Mouse (Mus musculus) limb, embryonic 13.5 days (tissue): ENCODE measurements at regions not wholly inside any gene's neighbourhood (a gene's known extent, or its start where the extent isn't known, plus 50 kb on each side); places are given as distances from the start of the nearest gene placed in this dataset.

ENCODE experiments used
- ATAC-seq: fragments of 200-750 bp; cut with Nextera tagmentation; 2 replicates; pipeline ENCODE4 v1.8.0; 2017; ENCODE audit warnings: low read depth, moderate number of reproducible peaks, moderate TSS enrichment; ENCODE audit not compliant: low FRiP score
- H3K27ac ChIP-seq: fragments of 300-500 bp; sonication (generic); 2 replicates; pipeline ENCODE4 v1.5.1; 2015; ENCODE audit warnings: inconsistent platforms, mild to moderate bottlenecking, moderate library complexity
- H3K27me3 ChIP-seq: fragments of 300-500 bp; sonication (generic); 2 replicates; pipeline ENCODE4 v1.6.1; 2015; ENCODE audit warnings: mild to moderate bottlenecking, inconsistent platforms
- H3K36me3 ChIP-seq: fragments of 300-500 bp; sonication (generic); 2 replicates; pipeline ENCODE4 v1.6.1; 2015; ENCODE audit warnings: inconsistent platforms, mild to moderate bottlenecking, moderate library complexity
- H3K4me1 ChIP-seq: fragments of 300-500 bp; sonication (generic); 2 replicates; pipeline ENCODE4 v1.6.1; 2015; ENCODE audit warnings: inconsistent platforms
- H3K4me2 ChIP-seq: fragments of 300-500 bp; sonication (generic); replicated peaks from 2 replicates; pipeline ENCODE4 v1.6.1; 2015; ENCODE audit warnings: inconsistent platforms, mild to moderate bottlenecking, moderate library complexity
- H3K4me3 ChIP-seq: fragments of 300-500 bp; sonication (generic); 2 replicates; pipeline ENCODE4 v1.5.1; 2015; ENCODE audit warnings: moderate library complexity, mild to moderate bottlenecking, inconsistent platforms
- H3K9ac ChIP-seq: fragments of 300-500 bp; sonication (generic); 2 replicates; pipeline ENCODE4 v1.6.1; 2015; ENCODE audit warnings: mild to moderate bottlenecking, inconsistent platforms
- H3K9me3 ChIP-seq: fragments of 300-500 bp; sonication (generic); 2 replicates; pipeline ENCODE4 v1.6.1; 2016; ENCODE audit warnings: inconsistent platforms
- WGBS: fragments of 180-500 bp; shearing (Covaris S2); methylation state at CpG from one replicate; pipeline ENCODE4 v1.1.7; 2015; 5-methylcytosine and 5-hydroxymethylcytosine counted together

DNA sequence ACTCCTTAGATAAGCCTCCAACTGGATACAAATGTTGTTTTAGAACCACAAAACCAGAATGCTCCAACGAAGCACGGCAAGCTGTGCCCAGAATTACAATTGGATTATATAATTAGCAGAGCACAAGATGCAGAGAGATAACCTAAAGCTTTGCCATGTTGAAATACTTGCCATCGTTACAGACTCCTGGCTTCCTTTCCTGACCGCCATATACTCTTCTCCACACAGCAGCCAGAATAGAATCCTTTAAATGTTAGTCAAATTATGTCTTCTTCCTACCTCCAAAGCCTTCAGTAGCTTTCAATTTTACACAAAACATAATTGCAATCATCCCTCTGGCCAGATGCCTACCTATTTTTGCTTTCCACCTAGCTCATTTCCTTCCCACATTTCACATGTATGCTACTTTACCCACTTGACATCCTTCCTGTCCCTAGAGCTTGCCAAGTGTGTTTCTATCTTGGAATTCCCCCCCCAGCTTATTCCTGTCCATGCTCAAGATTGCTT is 52.8 kb upstream of the G2e3 start:
- H3K27me3 ChIP-seq = no peaks in the 10 kb centered on the region
- H3K4me3 ChIP-seq = no peak overlapping the region
- WGBS = 84% methylated on average over 4 of the region's 4 CpGs
- no peaks in the 10 kb centered on the region for H3K36me3 ChIP-seq
- H3K9ac ChIP-seq = no peak overlapping the region
- H3K4me2 ChIP-seq = no peak overlapping the region
- H3K9me3 ChIP-seq = no peaks in the 10 kb centered on the region
- H3K4me1 ChIP-seq = no peaks in the 10 kb centered on the region
- no peak for ATAC-seq
- H3K27ac ChIP-seq = no peak overlapping the region

DNA sequence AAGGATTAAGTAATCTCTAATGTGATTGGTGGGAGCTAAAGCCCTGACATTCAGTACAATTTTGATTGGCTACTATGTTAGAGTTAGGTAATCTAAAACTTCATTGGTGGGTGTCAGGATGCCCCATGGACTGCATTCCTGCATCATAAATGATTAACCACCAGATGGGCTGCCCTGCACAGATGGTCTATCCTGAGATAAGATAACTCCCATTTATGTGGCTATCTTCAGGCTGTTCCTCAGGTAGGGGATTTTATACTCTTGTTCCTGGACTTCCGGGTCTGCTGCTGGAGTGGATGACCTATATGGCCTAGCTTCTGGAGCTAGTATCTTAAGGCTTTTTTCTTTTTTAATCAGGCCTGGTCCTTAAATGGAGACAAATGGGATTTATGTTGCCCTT is 69.5 kb upstream of the G2e3 start:
- no peak overlapping the region for H3K9ac ChIP-seq
- H3K27ac ChIP-seq = no peak overlapping the region
- WGBS = 86% methylated on average over 1 of the region's 1 CpGs
- H3K4me1 ChIP-seq = no peaks in the 10 kb centered on the region
- H3K4me2 ChIP-seq = no peak overlapping the region
- H3K36me3 ChIP-seq = no peaks in the 10 kb centered on the region
- no peak overlapping the region for H3K4me3 ChIP-seq
- no peaks in the 10 kb centered on the region for H3K27me3 ChIP-seq
- no peak for ATAC-seq
- H3K9me3 ChIP-seq = no peaks in the 10 kb centered on the region

DNA sequence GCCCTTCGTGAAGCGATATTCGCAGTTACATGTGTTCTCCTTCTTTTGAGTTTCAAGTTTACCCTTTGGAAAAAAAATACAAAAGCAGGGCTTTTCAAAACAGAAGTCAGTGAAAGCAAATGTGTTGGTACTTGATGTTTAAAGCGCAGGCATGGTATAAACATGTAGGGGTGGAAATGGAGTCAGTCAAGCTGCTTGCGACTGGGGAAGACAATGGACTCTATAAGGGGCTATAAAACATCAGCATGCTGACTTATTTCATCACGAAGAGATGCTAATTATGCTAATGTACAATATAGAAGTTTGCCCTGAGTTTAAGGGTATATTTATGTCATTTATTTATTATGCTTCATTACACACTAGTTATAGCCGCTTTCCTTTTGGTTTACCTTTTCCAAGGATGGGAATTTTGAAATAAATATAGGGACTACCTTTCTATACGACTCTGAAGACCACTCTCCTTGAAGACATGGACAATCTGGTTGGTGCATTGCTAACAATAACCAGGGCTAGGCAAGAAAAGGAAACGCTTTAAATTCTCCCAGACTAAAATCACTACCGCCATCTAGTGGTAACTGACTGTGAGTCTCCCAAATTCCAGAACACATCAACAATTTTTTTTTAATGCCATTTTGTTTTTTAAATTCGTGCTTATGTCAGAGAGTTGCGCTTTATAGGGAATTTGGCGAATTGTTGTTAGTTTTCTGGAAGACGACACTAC is 71.9 kb upstream of the G2e3 start:
- Histone ChIP-seq H3K4me3 (no peak overlapping the region), H3K4me1 (no peaks in the 10 kb centered on the region), H3K9me3 (no peaks in the 10 kb centered on the region), H3K27me3 (no peaks in the 10 kb centered on the region), H3K4me2 (no peak overlapping the region), H3K27ac (no peak overlapping the region), H3K36me3 (no peaks in the 10 kb centered on the region), H3K9ac (no peak overlapping the region)
- no peak for ATAC-seq
- WGBS = 52% methylated on average over 14 of the region's 14 CpGs

DNA sequence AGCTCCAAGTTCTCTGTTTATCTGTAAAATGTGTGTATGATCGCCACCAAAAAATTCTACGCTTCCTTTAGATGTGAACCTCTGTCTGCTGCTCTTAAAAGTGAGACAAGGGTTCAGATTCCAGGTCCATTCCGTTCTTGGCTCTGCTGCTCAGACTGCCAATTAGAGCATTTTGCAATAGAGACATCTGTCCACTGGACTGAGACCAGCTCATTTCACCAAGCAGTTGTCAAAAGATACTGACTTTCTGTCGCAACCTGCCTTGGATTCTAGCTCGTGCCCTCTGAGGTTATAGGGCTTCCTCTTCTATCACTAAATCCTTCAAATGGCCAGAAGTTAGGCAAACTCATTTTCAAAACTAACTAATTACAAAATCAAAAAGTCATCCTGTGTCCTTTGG is 74.4 kb upstream of the G2e3 start:
- no peak for ATAC-seq
- Histone ChIP-seq H3K9ac (no peak overlapping the region), H3K27ac (no peak overlapping the region), H3K36me3 (no peaks in the 10 kb centered on the region), H3K27me3 (no peaks in the 10 kb centered on the region), H3K4me1 (no peaks in the 10 kb centered on the region), H3K4me2 (no peak overlapping the region), H3K9me3 (no peaks in the 10 kb centered on the region), H3K4me3 (no peak overlapping the region)
- 85% methylated on average over 5 of the region's 5 CpGs for WGBS

DNA sequence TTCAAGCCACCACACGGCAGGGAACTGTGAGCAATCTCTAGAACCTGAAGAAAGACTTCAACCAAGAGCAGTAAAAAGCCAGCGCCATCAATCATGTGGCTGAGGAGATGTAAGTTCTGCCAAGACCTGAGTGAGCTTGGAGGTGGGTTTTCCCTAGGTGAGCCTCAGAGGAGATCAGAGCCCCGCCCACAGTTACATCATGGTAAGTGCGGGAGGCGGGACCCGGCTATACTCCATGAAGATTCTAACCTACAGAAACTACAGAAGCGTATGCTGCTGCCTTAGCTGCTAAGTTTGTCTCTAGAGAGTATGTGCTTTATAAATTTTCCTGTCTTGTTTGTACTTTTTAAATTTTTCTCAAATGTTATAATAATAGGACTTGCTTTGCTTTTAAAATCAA is 105.0 kb upstream of the G2e3 start:
- Histone ChIP-seq H3K4me1 (no peaks in the 10 kb centered on the region), H3K4me3 (no peak overlapping the region), H3K9ac (no peak overlapping the region), H3K9me3 (no peaks in the 10 kb centered on the region), H3K36me3 (no peaks in the 10 kb centered on the region), H3K27ac (no peak overlapping the region), H3K4me2 (no peak overlapping the region), H3K27me3 (no peaks in the 10 kb centered on the region)
- 74% methylated on average over 7 of the region's 7 CpGs for WGBS
- no peak for ATAC-seq

DNA sequence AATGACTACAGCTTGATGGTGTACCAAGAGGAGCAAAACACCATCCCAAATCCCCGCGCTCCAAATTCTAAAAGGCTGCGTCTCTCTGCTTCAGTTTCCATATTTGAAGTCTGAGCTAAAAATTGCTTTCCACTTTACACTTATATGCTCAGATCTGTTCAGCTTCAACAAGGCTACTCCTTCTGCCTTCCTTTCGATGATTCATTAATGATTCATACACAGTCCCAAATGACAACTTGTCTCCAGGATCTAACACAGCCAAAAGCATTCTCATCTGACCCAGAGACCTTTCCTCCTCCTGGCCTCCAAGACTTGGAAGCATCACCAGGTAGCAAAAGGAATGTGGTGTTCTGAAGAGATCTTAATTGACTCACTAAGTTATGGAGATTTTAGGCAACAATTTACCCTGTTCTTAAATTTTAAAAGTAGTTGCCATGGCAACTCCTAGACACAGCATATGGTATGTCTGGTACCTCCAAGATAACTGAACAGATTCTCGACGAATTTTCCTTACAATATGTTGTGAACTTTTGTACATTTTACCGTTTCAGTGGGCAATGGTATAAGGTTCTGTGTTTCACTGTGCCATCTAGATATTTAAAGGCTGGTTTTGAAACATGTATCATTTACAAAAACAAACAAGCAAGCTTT is 106.6 kb upstream of the G2e3 start:
- H3K4me1 ChIP-seq = no peaks in the 10 kb centered on the region
- H3K4me2 ChIP-seq = no peak overlapping the region
- ATAC-seq = no peak
- H3K4me3 ChIP-seq = no peak overlapping the region
- no peak overlapping the region for H3K9ac ChIP-seq
- no peak overlapping the region for H3K27ac ChIP-seq
- H3K27me3 ChIP-seq = no peaks in the 10 kb centered on the region
- WGBS = 90% methylated on average over 7 of the region's 7 CpGs
- no peaks in the 10 kb centered on the region for H3K36me3 ChIP-seq
- no peaks in the 10 kb centered on the region for H3K9me3 ChIP-seq

DNA sequence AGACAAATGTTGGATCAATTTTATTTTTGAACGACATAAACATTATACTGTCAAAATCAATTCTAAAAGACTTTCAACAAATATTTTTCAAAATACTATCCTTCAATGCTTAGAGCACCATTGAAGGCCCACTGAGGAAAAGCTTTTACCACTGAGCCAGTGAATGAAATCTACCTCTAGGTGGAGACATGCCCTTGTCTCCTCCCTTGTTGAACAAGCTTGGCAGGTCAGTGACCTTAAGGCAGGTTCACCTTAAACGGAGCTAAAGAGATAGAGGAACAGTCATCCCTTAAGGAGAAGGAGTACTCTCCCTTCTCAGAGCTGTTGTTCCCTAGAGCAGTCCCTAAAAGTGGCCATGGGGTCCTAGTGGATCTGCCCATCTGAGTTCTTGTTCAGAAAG is 136.2 kb upstream of the G2e3 start:
- Histone ChIP-seq H3K36me3 (no peaks in the 10 kb centered on the region), H3K27me3 (no peaks in the 10 kb centered on the region), H3K4me2 (no peak overlapping the region), H3K9me3 (no peaks in the 10 kb centered on the region), H3K27ac (no peak overlapping the region), H3K4me3 (no peak overlapping the region), H3K4me1 (no peaks in the 10 kb centered on the region), H3K9ac (no peak overlapping the region)
- no peak for ATAC-seq
- 44% methylated on average over 2 of the region's 2 CpGs for WGBS

DNA sequence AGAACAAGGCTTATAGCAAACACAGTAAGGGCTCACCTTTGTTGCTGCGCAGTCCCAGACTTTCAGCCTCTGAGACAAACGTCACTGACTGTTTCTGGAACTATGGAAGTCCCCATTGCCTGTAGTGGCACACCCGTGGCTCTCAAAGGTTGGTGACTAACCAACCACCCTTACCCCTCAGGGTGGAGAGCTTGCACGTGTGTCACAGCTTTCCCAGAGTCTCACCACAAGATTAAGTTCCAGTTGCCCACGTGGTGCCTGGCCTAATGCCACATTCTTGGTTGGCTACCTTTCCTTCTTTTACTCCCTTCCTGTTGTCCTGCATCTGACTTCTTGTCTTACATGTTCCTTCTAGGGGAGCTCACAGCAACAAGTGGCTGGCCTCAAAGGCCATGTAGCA is 151.6 kb upstream of the G2e3 start:
- H3K4me1 ChIP-seq = no peaks in the 10 kb centered on the region
- no peak overlapping the region for H3K4me3 ChIP-seq
- no peak overlapping the region for H3K27ac ChIP-seq
- H3K9me3 ChIP-seq = no peaks in the 10 kb centered on the region
- WGBS = 67% methylated on average over 5 of the region's 5 CpGs
- H3K4me2 ChIP-seq = no peak overlapping the region
- no peak for ATAC-seq
- H3K27me3 ChIP-seq = no peaks in the 10 kb centered on the region
- H3K36me3 ChIP-seq = no peaks in the 10 kb centered on the region
- H3K9ac ChIP-seq = no peak overlapping the region

DNA sequence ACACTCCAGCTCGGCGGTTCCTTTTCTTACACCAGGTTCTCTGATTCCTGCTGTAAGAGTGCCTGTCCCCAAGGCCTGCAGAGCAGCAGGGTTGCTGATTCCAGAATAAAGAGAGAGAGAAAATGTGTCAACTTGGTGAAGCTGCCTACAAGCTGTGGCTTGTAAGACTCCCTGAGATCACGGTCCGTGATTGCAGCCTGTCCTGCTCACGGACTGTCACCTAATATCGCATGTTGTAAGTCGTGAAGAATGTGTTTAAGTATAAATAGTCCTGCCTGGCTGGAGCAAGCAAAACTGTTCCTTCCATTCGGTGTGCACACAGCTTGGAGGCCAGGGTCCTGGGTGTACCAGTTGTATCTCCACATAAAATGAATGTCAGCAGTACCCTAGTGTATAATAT is 152.7 kb upstream of the G2e3 start:
- Histone ChIP-seq H3K4me1 (no peaks in the 10 kb centered on the region), H3K27me3 (no peaks in the 10 kb centered on the region)
- ATAC-seq = no peak

DNA sequence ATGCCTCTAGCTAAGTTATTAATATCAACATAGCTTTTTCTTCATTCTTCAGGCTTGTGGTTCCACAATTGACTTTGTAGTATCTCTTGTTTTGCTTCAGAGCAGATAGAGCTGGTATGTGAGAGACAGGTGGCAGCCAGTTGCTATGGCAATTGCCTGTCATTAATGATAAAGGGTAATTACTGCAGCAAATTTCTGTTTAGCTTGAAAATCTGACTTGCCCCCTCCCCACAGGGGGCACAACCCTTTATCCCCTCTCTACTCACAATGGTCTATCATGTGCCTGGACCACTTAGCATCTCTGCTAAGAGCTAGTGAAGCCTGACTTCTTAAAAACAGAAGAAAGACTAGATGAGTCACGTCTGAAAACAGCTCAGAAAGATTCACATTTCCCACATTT is 157.1 kb upstream of the G2e3 start:
- Histone ChIP-seq H3K9ac (no peak overlapping the region), H3K27me3 (no peaks in the 10 kb centered on the region), H3K9me3 (no peaks in the 10 kb centered on the region), H3K4me2 (no peak overlapping the region), H3K27ac (no peak overlapping the region), H3K36me3 (no peaks in the 10 kb centered on the region), H3K4me1 (no peaks in the 10 kb centered on the region), H3K4me3 (no peak overlapping the region)
- ATAC-seq = no peak
- 44% methylated on average over 1 of the region's 1 CpGs for WGBS

More for the DNA sequence above, 152.7 kb upstream of the G2e3 start:
- Histone ChIP-seq H3K9me3 (no peaks in the 10 kb centered on the region), H3K27ac (no peak overlapping the region), H3K4me2 (no peak overlapping the region), H3K36me3 (no peaks in the 10 kb centered on the region), H3K9ac (no peak overlapping the region), H3K4me3 (no peak overlapping the region)
- WGBS = 69% methylated on average over 8 of the region's 8 CpGs

DNA sequence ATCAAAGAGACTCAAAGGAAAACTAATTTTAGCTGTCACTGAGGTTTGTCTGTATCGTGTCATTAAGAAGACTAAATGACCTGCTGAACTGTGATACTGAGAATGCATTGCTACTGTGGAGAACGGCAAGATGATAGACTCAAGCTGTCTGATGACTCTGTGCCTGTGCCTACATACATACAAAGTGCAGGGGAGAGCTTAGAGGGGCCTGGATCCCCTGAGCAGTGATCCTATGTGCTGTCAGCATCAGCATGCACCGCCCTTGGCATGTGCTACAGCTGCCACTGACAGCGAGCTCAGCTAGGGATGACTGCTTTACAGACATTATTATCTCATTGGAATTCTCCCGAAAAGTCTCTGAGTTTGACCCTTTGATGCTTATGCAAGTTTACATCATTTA is 157.7 kb upstream of the G2e3 start:
- no peaks in the 10 kb centered on the region for H3K4me1 ChIP-seq
- no peaks in the 10 kb centered on the region for H3K9me3 ChIP-seq
- no peaks in the 10 kb centered on the region for H3K27me3 ChIP-seq
- 73% methylated on average over 5 of the region's 5 CpGs for WGBS
- no peak overlapping the region for H3K4me3 ChIP-seq
- no peak overlapping the region for H3K27ac ChIP-seq
- H3K9ac ChIP-seq = no peak overlapping the region
- H3K4me2 ChIP-seq = no peak overlapping the region
- H3K36me3 ChIP-seq = no peaks in the 10 kb centered on the region
- ATAC-seq = no peak

DNA sequence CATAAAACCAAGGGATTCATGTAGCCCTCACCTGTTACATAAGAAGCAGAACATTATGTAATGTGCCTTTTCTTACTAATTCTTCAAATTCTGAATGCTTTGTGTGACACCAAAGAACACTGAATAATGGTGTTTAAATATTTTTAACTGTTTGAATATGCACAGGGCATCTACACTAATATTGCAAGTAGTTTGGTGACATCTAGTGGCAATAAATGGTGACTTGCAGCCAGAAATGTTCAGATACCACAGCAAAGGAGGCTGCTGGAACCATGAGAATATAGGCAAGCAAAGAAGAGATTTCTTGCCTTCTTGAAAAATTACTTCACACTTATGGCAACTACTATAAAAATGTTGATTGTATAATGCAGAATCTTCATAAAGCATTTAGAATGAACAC is 159.6 kb upstream of the G2e3 start:
- H3K9ac ChIP-seq = no peak overlapping the region
- H3K27me3 ChIP-seq = no peaks in the 10 kb centered on the region
- H3K27ac ChIP-seq = no peak overlapping the region

DNA sequence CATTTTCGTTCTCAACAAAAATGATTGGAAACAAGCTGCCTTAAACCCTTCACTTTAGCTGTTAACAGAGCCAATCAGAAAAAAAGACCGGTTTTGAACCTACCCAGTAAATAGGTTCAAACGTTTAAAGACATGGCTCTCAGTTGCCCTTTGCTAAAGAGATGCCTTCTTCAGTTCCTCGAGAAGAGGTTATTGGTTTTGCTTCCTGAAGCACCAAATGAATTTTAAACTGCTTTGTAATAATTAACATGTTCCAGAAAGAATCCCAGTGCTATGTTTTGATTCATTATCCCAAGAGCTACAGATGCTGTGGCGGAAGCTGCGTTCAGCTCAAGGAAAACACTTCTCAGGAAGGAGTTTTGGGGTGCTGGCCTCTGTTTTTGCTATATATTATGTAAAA is 160.1 kb upstream of the G2e3 start:
- no peaks in the 10 kb centered on the region for H3K27me3 ChIP-seq
- no peak overlapping the region for H3K9ac ChIP-seq
- no peaks in the 10 kb centered on the region for H3K36me3 ChIP-seq
- WGBS = 68% methylated on average over 6 of the region's 6 CpGs
- ATAC-seq = no peak
- no peaks in the 10 kb centered on the region for H3K4me1 ChIP-seq
- no peak overlapping the region for H3K4me2 ChIP-seq
- H3K4me3 ChIP-seq = no peak overlapping the region
- H3K9me3 ChIP-seq = no peaks in the 10 kb centered on the region
- no peak overlapping the region for H3K27ac ChIP-seq

More for the DNA sequence above, 159.6 kb upstream of the G2e3 start:
- H3K9me3 ChIP-seq = no peaks in the 10 kb centered on the region
- ATAC-seq = no peak
- no peak overlapping the region for H3K4me2 ChIP-seq
- H3K36me3 ChIP-seq = no peaks in the 10 kb centered on the region
- H3K4me1 ChIP-seq = no peaks in the 10 kb centered on the region
- no peak overlapping the region for H3K4me3 ChIP-seq
